Mouse (Mus musculus) kidney, embryonic 16.5 days (tissue): ENCODE data around the gene Gm17571. TPM values are rescaled to one million over a fixed set of nuclear protein-coding genes. Genes with fewer than 3 reads are reported as not detected.

ENCODE experiments used
- ATAC-seq: fragments of 200-750 bp; cut with Nextera tagmentation; 2 replicates; pipeline ENCODE4 v1.8.0; 2017; ENCODE audit warnings: moderate TSS enrichment; ENCODE audit not compliant: low FRiP score, low TSS enrichment
- H3K27ac ChIP-seq: fragments of 300-500 bp; sonication (generic); 2 replicates; pipeline ENCODE4 v1.5.1; 2014; ENCODE audit warnings: low read length
- H3K27me3 ChIP-seq: fragments of 300-500 bp; sonication (generic); 2 replicates; pipeline ENCODE4 v1.6.1; 2014; ENCODE audit warnings: low read length, control low read depth, mixed read lengths; ENCODE audit not compliant: insufficient read depth
- H3K36me3 ChIP-seq: fragments of 300-500 bp; sonication (generic); 2 replicates; pipeline ENCODE4 v1.6.1; 2014; ENCODE audit warnings: low read length, control low read depth, mixed read lengths; ENCODE audit not compliant: insufficient read depth
- H3K4me1 ChIP-seq: fragments of 300-500 bp; sonication (generic); 2 replicates; pipeline ENCODE4 v1.6.1; 2014; ENCODE audit warnings: low read length, control low read depth, mixed read lengths; ENCODE audit not compliant: insufficient read depth
- H3K4me2 ChIP-seq: fragments of 300-500 bp; sonication (generic); replicated peaks from 2 replicates; pipeline ENCODE4 v1.6.1; 2014; ENCODE audit warnings: low read depth, low read length
- H3K4me3 ChIP-seq: fragments of 300-500 bp; sonication (generic); 2 replicates; pipeline ENCODE4 v1.5.1; 2014; ENCODE audit warnings: mild to moderate bottlenecking, low read length
- H3K9ac ChIP-seq: fragments of 300-500 bp; sonication (generic); replicated peaks from 2 replicates; pipeline ENCODE4 v1.6.1; 2014; ENCODE audit warnings: low read length
- H3K9me3 ChIP-seq: fragments of 300-500 bp; sonication (generic); 2 replicates; pipeline ENCODE4 v1.6.1; 2016; ENCODE audit warnings: low read length, control low read depth
- WGBS: fragments of 180-500 bp; shearing (Covaris S2); extraction: QIAGEN DNeasy Blood & Tissue Kit; methylation state at CpG from one replicate; pipeline ENCODE4 v1.1.7; 2014; 5-methylcytosine and 5-hydroxymethylcytosine counted together
- polyA plus RNA-seq: library from polyadenylated mRNA; unstranded; fragments of >200 nt; fragmentation: Nextera tagmentation; extraction: Ambion mirVana; gene quantifications from 2 replicates; pipeline ENCODE4 v1.2.1, GENCODE M21; 2015

Gm17571 gene
- polyA plus RNA-seq, 1 experiment from 2014 or later = not detected

GRCm38 (mm10) chr9:13459371-13459770, 12.8 kb upstream of the Gm17571 start:
- H3K27ac ChIP-seq = no peak overlapping the region
- H3K4me1 ChIP-seq = peaks cover 8% of the 10 kb centered on the region; the same call in 1 of the 2 replicates
- H3K9me3 ChIP-seq = no peaks in the 10 kb centered on the region
- no peak for ATAC-seq
- H3K9ac ChIP-seq = no peak overlapping the region
- no peak overlapping the region for H3K4me2 ChIP-seq
- no peaks in the 10 kb centered on the region for H3K27me3 ChIP-seq
- H3K36me3 ChIP-seq = no peaks in the 10 kb centered on the region
- no peak overlapping the region for H3K4me3 ChIP-seq
- 76% methylated on average over 1 of the region's 1 CpGs for WGBS

GRCm38 (mm10) chr9:13457774-13458173, 11.2 kb upstream of the Gm17571 start:
- 78% methylated on average over 6 of the region's 6 CpGs for WGBS
- H3K9ac ChIP-seq = no peak overlapping the region
- H3K4me3 ChIP-seq = no peak overlapping the region
- peaks cover 8% of the 10 kb centered on the region; the same call in 1 of the 2 replicates for H3K4me1 ChIP-seq
- H3K27me3 ChIP-seq = no peaks in the 10 kb centered on the region
- no peak overlapping the region for H3K4me2 ChIP-seq
- H3K27ac ChIP-seq = no peak overlapping the region
- no peaks in the 10 kb centered on the region for H3K36me3 ChIP-seq
- no peaks in the 10 kb centered on the region for H3K9me3 ChIP-seq
- ATAC-seq = no peak; the same call in 1 of the 2 replicates

- 68% methylated on average over 1 of the region's 1 CpGs for WGBS
- H3K4me2 ChIP-seq = no peak overlapping the region
- no peaks in the 10 kb centered on the region for H3K36me3 ChIP-seq
- ATAC-seq = no peak
- no peaks in the 10 kb centered on the region for H3K27me3 ChIP-seq
- peak overlapping the region; percentile 41; the same call in 1 of the 2 replicates for H3K27ac ChIP-seq
- no peak overlapping the region for H3K9ac ChIP-seq
- H3K4me3 ChIP-seq = no peak overlapping the region
- H3K9me3 ChIP-seq = no peaks in the 10 kb centered on the region
- H3K4me1 ChIP-seq = peaks cover 8% of the 10 kb centered on the region; the same call in 1 of the 2 replicates
These were observed 8.7 kb upstream of the Gm17571 start for GRCm38 (mm10) chr9:13455231-13455630.

- no peaks in the 10 kb centered on the region for H3K27me3 ChIP-seq
- H3K4me3 ChIP-seq = no peak overlapping the region
- H3K4me1 ChIP-seq = peaks cover 11% of the 10 kb centered on the region
- ATAC-seq = peak; percentile 46; the same call in 1 of the 2 replicates
- H3K9ac ChIP-seq = 0 out of 2 replicates have a peak overlapping the region, but pooled peaks have one; percentile 22
- H3K4me2 ChIP-seq = no peak overlapping the region
- peak overlapping the region; percentile 41 for H3K27ac ChIP-seq
- no peaks in the 10 kb centered on the region for H3K36me3 ChIP-seq
- 30% methylated on average over 7 of the region's 7 CpGs for WGBS
- no peaks in the 10 kb centered on the region for H3K9me3 ChIP-seq
These were observed 8.1 kb upstream of the Gm17571 start for GRCm38 (mm10) chr9:13454651-13455123.

- 80% methylated on average over 3 of the region's 3 CpGs for WGBS
- H3K4me2 ChIP-seq = no peak overlapping the region
- peaks cover 9% of the 10 kb centered on the region; the same call in 1 of the 2 replicates for H3K4me1 ChIP-seq
- no peak for ATAC-seq
- H3K36me3 ChIP-seq = no peaks in the 10 kb centered on the region
- no peak overlapping the region; the same call in 1 of the 2 replicates for H3K27ac ChIP-seq
- H3K9ac ChIP-seq = no peak overlapping the region
- H3K27me3 ChIP-seq = no peaks in the 10 kb centered on the region
- H3K9me3 ChIP-seq = no peaks in the 10 kb centered on the region
- H3K4me3 ChIP-seq = no peak overlapping the region
These were observed 2.2 kb upstream of the Gm17571 start for GRCm38 (mm10) chr9:13448716-13449115.

GRCm38 (mm10) chr9:13446236-13446635, 317 bp downstream of the Gm17571 start:
- Histone ChIP-seq H3K27me3 (no peaks in the 10 kb centered on the region), H3K9ac (no peak overlapping the region), H3K4me3 (no peak overlapping the region), H3K4me1 (peaks cover 16% of the 10 kb centered on the region; the same call in 1 of the 2 replicates), H3K9me3 (no peaks in the 10 kb centered on the region), H3K27ac (no peak overlapping the region), H3K4me2 (no peak overlapping the region), H3K36me3 (no peaks in the 10 kb centered on the region)
- 85% methylated on average over 1 of the region's 1 CpGs for WGBS
- no peak for ATAC-seq

GRCm38 (mm10) chr9:13443484-13444211, 2.9 kb downstream of the Gm17571 start:
- H3K4me3 ChIP-seq = no peak overlapping the region

GRCm38 (mm10) chr9:13442012-13442735, 4.4 kb downstream of the Gm17571 start:
- Histone ChIP-seq H3K9me3 (peaks cover 4% of the 10 kb centered on the region), H3K36me3 (peaks cover 3% of the 10 kb centered on the region; the same call in 1 of the 2 replicates), H3K4me3 (no peak overlapping the region), H3K27me3 (no peaks in the 10 kb centered on the region), H3K27ac (peak overlapping the region; percentile 17; the same call in 1 of the 2 replicates), H3K4me1 (peaks cover 11% of the 10 kb centered on the region; the same call in 1 of the 2 replicates), H3K4me2 (no peak overlapping the region), H3K9ac (no peak overlapping the region)
- WGBS = 61% methylated on average over 13 of the region's 13 CpGs
- no peak for ATAC-seq

More at GRCm38 (mm10) chr9:13443484-13444211, 2.9 kb downstream of the Gm17571 start:
- H3K36me3 ChIP-seq = no peaks in the 10 kb centered on the region
- H3K9me3 ChIP-seq = no peaks in the 10 kb centered on the region
- no peak overlapping the region for H3K27ac ChIP-seq
- H3K4me1 ChIP-seq = peaks cover 11% of the 10 kb centered on the region; the same call in 1 of the 2 replicates
- H3K4me2 ChIP-seq = no peak overlapping the region
- 68% methylated on average over 1 of the region's 1 CpGs for WGBS
- H3K27me3 ChIP-seq = no peaks in the 10 kb centered on the region
- no peak for ATAC-seq
- no peak overlapping the region for H3K9ac ChIP-seq

- ATAC-seq = no peak
- Histone ChIP-seq H3K9ac (no peak overlapping the region), H3K9me3 (peaks cover 4% of the 10 kb centered on the region), H3K27ac (no peak overlapping the region), H3K4me3 (no peak overlapping the region), H3K27me3 (no peaks in the 10 kb centered on the region), H3K4me2 (no peak overlapping the region), H3K4me1 (peaks cover 7% of the 10 kb centered on the region; the same call in 1 of the 2 replicates), H3K36me3 (peaks cover 3% of the 10 kb centered on the region; the same call in 1 of the 2 replicates)
- 85% methylated on average over 6 of the region's 6 CpGs for WGBS
These were observed 5.6 kb downstream of the Gm17571 start for GRCm38 (mm10) chr9:13440911-13441310.
